Mouse (Mus musculus) CH12.LX (cell line): ENCODE results near the gene Hist1h3a. TPM values are rescaled to one million over a fixed set of nuclear protein-coding genes. Genes with fewer than 3 reads are reported as not detected.
A peak's percentile ranks its signal among the peaks of the same experiment; 100 is the strongest.

ENCODE experiments used
- DNase-seq: peaks from one replicate; pipeline ENCODE4 v3.0.0-alpha.2; 2013; ENCODE audit errors: extremely low read depth
- H3K27ac ChIP-seq: 2 replicates; pipeline ENCODE4 v1.5.1; 2012; ENCODE audit warnings: low read depth, mild to moderate bottlenecking, control low read depth, moderate library complexity; ENCODE audit not compliant: insufficient read depth
- H3K27me3 ChIP-seq: replicated peaks from 2 replicates; pipeline ENCODE3; 2012; ENCODE audit warnings: inconsistent platforms
- H3K36me3 ChIP-seq, 2 experiments: replicated peaks in 1 of 2; 2 replicates each; pipeline versions ENCODE3 to v1.6.1; 2012; ENCODE audit warnings: inconsistent platforms in 1 of 2, low read length in 1 of 2, mild to moderate bottlenecking in 1 of 2, mixed read lengths in 1 of 2, moderate library complexity in 1 of 2; ENCODE audit not compliant: control insufficient read depth in 1 of 2, insufficient read depth in 1 of 2
- H3K4me1 ChIP-seq, 2 experiments: 2 replicates each; pipeline ENCODE4 v1.6.1; 2012; ENCODE audit warnings: inconsistent platforms in 1 of 2, moderate library complexity in 1 of 2; ENCODE audit not compliant: insufficient read depth in 2 of 2, control insufficient read depth in 1 of 2
- H3K4me2 ChIP-seq: 2 replicates; pipeline ENCODE4 v1.6.1; 2012; ENCODE audit warnings: low read depth, mild to moderate bottlenecking, control low read depth; ENCODE audit not compliant: poor library complexity, insufficient read depth, severe bottlenecking
- H3K4me3 ChIP-seq, 3 experiments: fragments of 150-350 bp in 1 of 3; sonication (generic) in 1 of 3; replicated peaks in 1 of 3; 2 replicates each; pipeline versions ENCODE3 to v1.5.1; 2011 to 2012; ENCODE audit warnings: low read depth in 2 of 3, low read length in 2 of 3, mild to moderate bottlenecking in 2 of 3, moderate library complexity in 2 of 3, control low read depth in 1 of 3, improper control_type of control experiment in 1 of 3, inconsistent platforms in 1 of 3, mixed read lengths in 1 of 3; ENCODE audit not compliant: poor library complexity in 1 of 3
- H3K79me2 ChIP-seq: replicated peaks from 2 replicates; pipeline ENCODE4 v1.6.1; 2012; ENCODE audit warnings: mild to moderate bottlenecking, moderate library complexity; ENCODE audit not compliant: control insufficient read depth, poor library complexity, insufficient read depth, severe bottlenecking; ENCODE audit errors: extremely low read depth
- H3K9ac ChIP-seq: 2 replicates; pipeline ENCODE4 v1.6.1; 2012; ENCODE audit warnings: low read depth, mild to moderate bottlenecking, control low read depth, moderate library complexity; ENCODE audit not compliant: insufficient read depth
- H3K9me3 ChIP-seq: replicated peaks from 2 replicates; pipeline ENCODE3; 2012; ENCODE audit warnings: low read length, inconsistent platforms, mixed read lengths
- CHD1 ChIP-seq: IDR thresholded peaks from 2 replicates; pipeline ENCODE4 v1.6.1; 2012; ENCODE audit warnings: low read depth, low read length, improper control_type of control experiment, inconsistent platforms
- HCFC1 ChIP-seq: IDR thresholded peaks from 2 replicates; pipeline ENCODE4 v1.6.1; 2012; ENCODE audit warnings: low read depth, mild to moderate bottlenecking, inconsistent platforms, low read length, improper control_type of control experiment
- IRF4 ChIP-seq: IDR thresholded peaks from 2 replicates; pipeline ENCODE4 v1.6.1; 2014; ENCODE audit warnings: low read depth, mild to moderate bottlenecking, inconsistent platforms, low read length, improper control_type of control experiment
- MAZ ChIP-seq: IDR thresholded peaks from 2 replicates; pipeline ENCODE4 v1.6.1; 2012; ENCODE audit warnings: low read depth, mild to moderate bottlenecking, inconsistent platforms, low read length, improper control_type of control experiment, moderate library complexity
- MEF2A ChIP-seq: IDR thresholded peaks from 2 replicates; pipeline ENCODE4 v1.6.1; 2014; ENCODE audit warnings: low read depth, mild to moderate bottlenecking, inconsistent platforms, low read length, improper control_type of control experiment, borderline replicate concordance
- MYC ChIP-seq: IDR thresholded peaks from 2 replicates; pipeline ENCODE4 v1.6.1; 2011; ENCODE audit warnings: low read depth, mild to moderate bottlenecking, improper control_type of control experiment, low read length
- NELFE ChIP-seq: IDR thresholded peaks from 2 replicates; pipeline ENCODE4 v1.6.1; 2011; ENCODE audit warnings: low read depth, low read length, improper control_type of control experiment
- TCF12 ChIP-seq: IDR thresholded peaks from 2 replicates; pipeline ENCODE4 v1.6.1; 2014; ENCODE audit warnings: low read depth, mild to moderate bottlenecking, inconsistent platforms, low read length, improper control_type of control experiment
- ZKSCAN1 ChIP-seq: IDR thresholded peaks from 2 replicates; pipeline ENCODE4 v1.6.1; 2012; ENCODE audit warnings: low read depth, inconsistent platforms, low read length, improper control_type of control experiment, borderline replicate concordance
- dilution Hi-C: fragments of 300-500 bp; cut with MboI; formaldehyde crosslinking; loops from 2 replicates; pipeline ENCODE4 v1.14.3; 2020; ENCODE audit warnings: low sequenced_read_pairs; ENCODE audit not compliant: extremely low pct_unique_long_range_greater_than_20kb, extremely low pct_ligation_motif_present
- in situ Hi-C: fragments of 300-500 bp; cut with MboI; formaldehyde crosslinking; loops from 3 replicates; pipeline ENCODE4 v1.14.3; 2019; ENCODE audit warnings: low sequenced_read_pairs, low pct_ligation_motif_present, low pct_unique_long_range_greater_than_20kb, mixed read lengths
- polyA plus RNA-seq: library from polyadenylated mRNA; unstranded; fragments of >175 nt; gene quantifications from 2 replicates; pipeline ENCODE4 v1.2.1, GENCODE M21; 2012; ENCODE audit warnings: low read depth; ENCODE audit not compliant: insufficient read length
- total RNA-seq, 2 experiments: library from RNA; depleted of rRNA; stranded (reverse); fragments of 300-350 nt in 1 of 2; fragments of >200 nt in 1 of 2; gene quantifications; 2 replicates each; pipeline ENCODE4 v1.2.3; 2012 to 2014

Gene Hist1h3a
- total and polyA plus RNA-seq, 3 experiments = 3.2 to 1,392 (median 78.5) TPM

- in situ Hi-C loops = no loop called here
- TF ChIP-seq MEF2A (peak; percentile 49; the same call in 1 of the 2 replicates), MYC (no peak)
- TF ChIP-seq, all 38 proteins: peak for 1
- H3K27ac ChIP-seq = 0 out of 2 replicates have a peak overlapping the region, but pooled peaks have one; percentile 10
- H3K79me2 ChIP-seq = no peaks in the 10 kb centered on the region
- peak overlapping the region; percentile 71 for H3K4me2 ChIP-seq
- no peaks in the 10 kb centered on the region for H3K36me3 ChIP-seq
- H3K9ac ChIP-seq = peak overlapping the region; percentile 69
- H3K4me3 ChIP-seq = no peak overlapping the region
- no peaks in the 10 kb centered on the region for H3K9me3 ChIP-seq
- H3K4me1 ChIP-seq = peaks cover 3 to 29% of the 10 kb centered on the region in 2 experiments; a peak in 3 of 4 replicates
- dilution Hi-C loops = loop anchor here (10.0 kb wide), 1 partner anchor 47 kb away; the partner anchor contains the start of genes Hist1h1t and Hist1h4c
- peak; percentile 40 for DNase-seq
- no peaks in the 10 kb centered on the region for H3K27me3 ChIP-seq
These were observed 20.2 kb downstream of the Hist1h3a start for GRCm38 (mm10) chr13:23742007-23742406.

DNA sequence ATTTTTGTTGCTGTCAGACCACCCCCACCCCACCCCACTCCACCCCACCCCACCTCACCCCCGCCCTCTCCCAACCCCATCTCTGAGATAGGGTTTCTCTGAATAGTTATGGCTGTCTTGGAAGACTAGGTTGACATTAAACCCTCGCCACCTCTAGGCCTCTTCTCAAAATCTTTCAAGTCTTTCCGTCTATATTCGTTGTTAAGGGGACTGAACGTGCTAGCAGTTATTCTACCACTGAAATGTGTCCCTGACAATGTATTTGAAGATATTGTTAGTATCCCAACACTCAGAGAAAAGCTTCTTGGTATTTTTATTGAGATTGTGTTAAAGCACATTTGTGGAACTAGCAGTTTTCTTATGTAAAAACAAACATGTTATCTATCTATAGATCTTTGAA is 21.3 kb downstream of the Hist1h3a start:
- Histone ChIP-seq H3K9me3 (no peaks in the 10 kb centered on the region), H3K27ac (peak overlapping the region; percentile 57; the same call in 1 of the 2 replicates), H3K36me3 (no peaks in the 10 kb centered on the region), H3K27me3 (no peaks in the 10 kb centered on the region), H3K4me1 (peaks cover 3 to 29% of the 10 kb centered on the region in 2 experiments; a peak in 3 of 4 replicates), H3K79me2 (no peaks in the 10 kb centered on the region), H3K9ac (peak overlapping the region; percentile 100), H3K4me3 (peak overlapping the region in 2 of 3 experiments; percentile 30 to 54), H3K4me2 (peak overlapping the region; percentile 84)
- 0 out of 2 replicates have a peak, but pooled peaks have one; percentile 26 for TF ChIP-seq MAZ
- TF ChIP-seq HCFC1 = 0 out of 2 replicates have a peak, but pooled peaks have one; percentile 25
- TF ChIP-seq TCF12 = no peak
- peak; percentile 58; the same call in 1 of the 2 replicates for TF ChIP-seq CHD1
- TF ChIP-seq ZKSCAN1 = no peak
- peak; percentile 46 for DNase-seq
- dilution Hi-C loops = loop anchor here (10.0 kb wide), 1 partner anchor 46 kb away; the partner anchor contains the start of genes Hist1h1t and Hist1h4c
- in situ Hi-C loops = no loop called here

GRCm38 (mm10) chr13:23740256-23740840 is 21.8 kb downstream of the Hist1h3a start:
- Histone ChIP-seq H3K27me3 (no peaks in the 10 kb centered on the region), H3K4me3 (peak overlapping the region; percentile 54 to 74 (median 54)), H3K4me2 (peak overlapping the region; percentile 84), H3K9me3 (no peaks in the 10 kb centered on the region), H3K4me1 (peaks cover 3 to 29% of the 10 kb centered on the region in 2 experiments; a peak in 3 of 4 replicates), H3K9ac (peak overlapping the region; percentile 100), H3K79me2 (no peaks in the 10 kb centered on the region), H3K27ac (peak overlapping the region; percentile 95), H3K36me3 (no peaks in the 10 kb centered on the region)
- TF ChIP-seq HCFC1 (no peak), TCF12 (no peak), NELFE (peak; percentile 11; the same call in 1 of the 2 replicates), IRF4 (no peak)
- dilution Hi-C loops (loop anchor here (10.0 kb wide), 1 partner anchor 46 kb away; the partner anchor contains the start of genes Hist1h1t and Hist1h4c), in situ Hi-C loops (no loop called here)
- DNase-seq = no peak
